Comparison of ENCODE assay signal across 13 mouse cellular contexts in genomic region chr19:38354819-38355360, GRCm38 (mm10). TPM values are rescaled to one million over a fixed set of nuclear protein-coding genes. Genes with fewer than 3 reads are reported as not detected.
DNase-seq lines count a peak whose midpoint lies in the region.
"Had no signal": no experiment of that assay in that cellular context is flagged by ENCODE, and none has a peak within 500 bp of the region (broad histone marks: within the 10 kb centered on the region; RNA-seq: fewer than 3 reads in every experiment).

No protein-coding gene starts in this region.

- no peaks in the 10 kb centered on the region for H3K9me3 ChIP-seq in heart, embryonic 10.5 days
- H3K9me3 ChIP-seq: forebrain, embryonic 15.5 days; hindbrain, embryonic 12.5 days had no signal

- DNase-seq in heart, embryonic 10.5 days (ENCODE audit: low spot score), result peak; percentile 58
- DNase-seq in heart, postnatal 4 days, result no peak
- DNase-seq in thymus, postnatal 4 days, result peak; percentile 35
- no peak for DNase-seq in thymus, adult 18-20 months
- DNase-seq in fat pad, adult 2 months (ENCODE audit: extremely low read depth, low read depth, low spot score), result peak; percentile 42
- no peak for DNase-seq in right cerebral cortex, postnatal 14 days
- DNase-seq in gastrocnemius, postnatal 10 days, result no peak
- DNase-seq: heart, adult 18-20 months; kidney, postnatal 10 days had no signal

- no peaks in the 10 kb centered on the region for H3K36me3 ChIP-seq in heart, embryonic 10.5 days
- H3K36me3 ChIP-seq: forebrain, embryonic 15.5 days; hindbrain, embryonic 12.5 days had no signal

- no peaks in the 10 kb centered on the region for H3K4me1 ChIP-seq in heart, embryonic 10.5 days
- H3K4me1 ChIP-seq: forebrain, embryonic 15.5 days; hindbrain, embryonic 12.5 days had no signal

- H3K27ac ChIP-seq in heart, embryonic 10.5 days, result no peak overlapping the region
- H3K27ac ChIP-seq: forebrain, embryonic 15.5 days; hindbrain, embryonic 12.5 days; macrophage had no signal

- WGBS in heart, embryonic 10.5 days, result 53% methylated on average over 10 of the region's 10 CpGs

- no peaks in the 10 kb centered on the region for H3K27me3 ChIP-seq in heart, embryonic 10.5 days (ENCODE audit: insufficient read depth, poor library complexity, severe bottlenecking)
- H3K27me3 ChIP-seq: forebrain, embryonic 15.5 days; hindbrain, embryonic 12.5 days had no signal

- no peak overlapping the region for H3K4me3 ChIP-seq in heart, embryonic 10.5 days
- H3K4me3 ChIP-seq: forebrain, embryonic 15.5 days; hindbrain, embryonic 12.5 days; myocyte had no signal

RNA-seq across cellular contexts. Expression of gene Slc35g1, which starts 40.9 kb away (rescaled TPM):
- polyA plus RNA-seq in heart, embryonic 10.5 days (2016; fragmentation: Nextera tagmentation; extraction: Ambion mirVana), result 4.1 and 4.8 TPM in 2 replicates
- 1 to 10 TPM; 1.9 to 2.0 TPM for total RNA-seq in heart, postnatal 4 days (2021)
- total RNA-seq in gastrocnemius, postnatal 10 days (2021), result 1 to 10 TPM; 1.7 to 2.3 TPM

Comparison
In these comparisons a context has a peak if more than half of its experiments do, and no peak if none do; other contexts are left out.
1. DNase-seq: peak in heart, embryonic 10.5 days (single experiment), thymus, postnatal 4 days (single experiment) and fat pad, adult 2 months (single experiment); none in heart, postnatal 4 days (single experiment), thymus, adult 18-20 months (0 of 2), right cerebral cortex, postnatal 14 days (single experiment) and gastrocnemius, postnatal 10 days (single experiment).